In the genomic region with DNA sequence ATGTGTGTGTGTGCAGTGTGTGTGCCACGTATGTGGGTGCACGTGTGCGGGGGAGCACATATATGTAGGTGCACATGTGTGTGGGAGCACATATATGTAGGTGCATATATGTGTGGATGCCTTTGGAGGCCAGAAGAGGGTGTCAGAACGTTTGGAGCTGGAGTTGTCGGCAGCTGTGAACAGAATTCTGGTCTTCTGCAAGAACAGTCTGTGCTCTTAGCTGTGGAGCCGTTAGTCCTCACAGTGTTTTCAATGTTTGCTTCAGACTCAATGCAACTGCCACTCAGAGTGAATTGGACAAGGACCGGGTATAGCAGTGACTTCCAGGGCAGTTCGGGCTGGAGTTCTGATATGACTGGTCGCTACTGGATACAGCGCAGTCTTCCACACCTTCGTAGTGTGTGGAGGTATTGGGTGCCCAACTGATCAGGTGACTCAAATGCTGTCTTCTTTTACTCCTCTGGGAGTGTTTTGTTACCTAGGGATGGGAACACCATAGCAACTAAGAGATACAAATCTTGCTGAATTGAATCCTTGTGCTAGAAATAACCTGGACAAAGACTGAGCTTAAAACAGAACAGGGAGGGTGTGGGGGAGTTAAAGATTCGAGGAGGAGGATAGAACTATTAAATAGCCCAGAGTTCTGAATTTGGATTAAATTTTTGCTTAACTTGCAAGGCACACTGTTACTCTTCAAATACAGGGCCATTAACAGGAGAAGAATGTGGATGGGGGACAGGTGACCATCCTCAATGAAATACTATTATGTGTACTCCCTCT, we compare ENCODE assay signal across 8 mouse cellular contexts. TPM values are rescaled to one million over a fixed set of nuclear protein-coding genes. Genes with fewer than 3 reads are reported as not detected.
DNase-seq lines count a peak whose midpoint lies in the region; ATAC-seq and TF ChIP-seq lines count a peak whose summit lies in the region.

No protein-coding gene starts in this region.

- H3K4me1 ChIP-seq in lung, embryonic 16.5 days (replicated peaks; ENCODE audit: control insufficient read depth, insufficient read depth, low read length), result no peaks in the 10 kb centered on the region; the same call in 1 of the 2 replicates
- H3K4me1 ChIP-seq in embryonic facial prominence, embryonic 15.5 days, result peaks cover 17% of the 10 kb centered on the region
- peaks cover 7% of the 10 kb centered on the region; the same call in 1 of the 2 replicates for H3K4me1 ChIP-seq in intestine, postnatal 0 days (replicated peaks; ENCODE audit: control insufficient read depth, insufficient read depth, low read length)
- peaks cover 7% of the 10 kb centered on the region; the same call in 1 of the 2 replicates for H3K4me1 ChIP-seq in small intestine, adult 2 months (ENCODE audit: control insufficient read depth, insufficient read depth, insufficient read length, low read length)
- peaks cover 17% of the 10 kb centered on the region for H3K4me1 ChIP-seq in thymus, adult 2 months (replicated peaks; ENCODE audit: control insufficient read depth, insufficient read depth, low read length)

- no peak for ATAC-seq in lung, embryonic 16.5 days (ENCODE audit: low read depth)
- no peak for ATAC-seq in embryonic facial prominence, embryonic 15.5 days (ENCODE audit: insufficient number of reproducible peaks, low FRiP score, low TSS enrichment, low read depth)
- no peak for ATAC-seq in intestine, postnatal 0 days

- no peaks in the 10 kb centered on the region for H3K9me3 ChIP-seq in lung, embryonic 16.5 days (ENCODE audit: control insufficient read depth, low read length)
- no peaks in the 10 kb centered on the region for H3K9me3 ChIP-seq in embryonic facial prominence, embryonic 15.5 days (replicated peaks)
- H3K9me3 ChIP-seq in intestine, postnatal 0 days (ENCODE audit: control insufficient read depth), result no peaks in the 10 kb centered on the region

- H3K27me3 ChIP-seq in lung, embryonic 16.5 days (ENCODE audit: control insufficient read depth, insufficient read depth, low read depth, low read length), result no peaks in the 10 kb centered on the region
- no peaks in the 10 kb centered on the region for H3K27me3 ChIP-seq in embryonic facial prominence, embryonic 15.5 days
- no peaks in the 10 kb centered on the region for H3K27me3 ChIP-seq in intestine, postnatal 0 days (replicated peaks; ENCODE audit: control insufficient read depth, insufficient read depth, low read length)
- H3K27me3 ChIP-seq in small intestine, adult 2 months (ENCODE audit: control insufficient read depth, insufficient read depth, low read length), result no peaks in the 10 kb centered on the region
- H3K27me3 ChIP-seq in thymus, adult 2 months (ENCODE audit: control insufficient read depth, insufficient read depth, low read length), result no peaks in the 10 kb centered on the region

- DNase-seq in lung, postnatal 36 days, result no peak
- DNase-seq in cerebellum, adult 9-11 months, result no peak
- no peak for DNase-seq in thymus, adult 2 months
- DNase-seq in adrenal gland, postnatal 25 days, result no peak

- no peaks in the 10 kb centered on the region for H3K36me3 ChIP-seq in lung, embryonic 16.5 days (ENCODE audit: control insufficient read depth, insufficient read depth, low read length)
- H3K36me3 ChIP-seq in embryonic facial prominence, embryonic 15.5 days, result 0 out of 2 replicates have a peak, but pooled peaks cover 4% of the 10 kb centered on the region
- no peaks in the 10 kb centered on the region for H3K36me3 ChIP-seq in intestine, postnatal 0 days (ENCODE audit: control insufficient read depth, insufficient read depth)
- no peaks in the 10 kb centered on the region for H3K36me3 ChIP-seq in small intestine, adult 2 months (ENCODE audit: control insufficient read depth, insufficient read depth, low read length)
- no peaks in the 10 kb centered on the region for H3K36me3 ChIP-seq in thymus, adult 2 months (ENCODE audit: control insufficient read depth, insufficient read depth, low read length)

- peak; percentile 22; the same call in 1 of the 2 replicates for TF ChIP-seq CTCF in intestine, postnatal 0 days (IDR thresholded peaks at IDR 0.05; ENCODE audit: low read depth)
- TF ChIP-seq CTCF in small intestine, adult 2 months (IDR thresholded peaks at IDR 0.05; ENCODE audit: extremely low read depth, insufficient read length, insufficient replicate concordance, low read depth, low read length), result no peak
- TF ChIP-seq CTCF in thymus, adult 2 months (IDR thresholded peaks at IDR 0.05; ENCODE audit: borderline replicate concordance, control insufficient read depth, extremely low read depth, insufficient read depth, low read length, poor library complexity), result no peak

- H3K4me2 ChIP-seq in lung, embryonic 16.5 days (ENCODE audit: low read depth, low read length), result peak overlapping the region; percentile 98
- H3K4me2 ChIP-seq in embryonic facial prominence, embryonic 15.5 days (replicated peaks), result peak overlapping the region; percentile 98
- peak overlapping the region; percentile 92 for H3K4me2 ChIP-seq in intestine, postnatal 0 days (replicated peaks; ENCODE audit: low read depth)

- H3K9ac ChIP-seq in lung, embryonic 16.5 days (ENCODE audit: low read length), result peak overlapping the region; percentile 93
- H3K9ac ChIP-seq in embryonic facial prominence, embryonic 15.5 days, result peak overlapping the region; percentile 76; the same call in 1 of the 2 replicates
- H3K9ac ChIP-seq in intestine, postnatal 0 days (ENCODE audit: low read depth, low read length), result no peak overlapping the region

- no peak for TF ChIP-seq POLR2A in small intestine, adult 2 months (IDR thresholded peaks at IDR 0.05; ENCODE audit: low read depth, low read length)
- TF ChIP-seq POLR2A in thymus, adult 2 months (IDR thresholded peaks at IDR 0.05; ENCODE audit: control insufficient read depth, extremely low read depth, insufficient read depth, low read length, poor library complexity), result no peak

- H3K4me3 ChIP-seq in lung, embryonic 16.5 days (ENCODE audit: low read length), result peak overlapping the region; percentile 81
- peak overlapping the region; percentile 73 for H3K4me3 ChIP-seq in embryonic facial prominence, embryonic 15.5 days (replicated peaks)
- H3K4me3 ChIP-seq in intestine, postnatal 0 days (ENCODE audit: low read depth, low read length), result peak overlapping the region; percentile 84
- H3K4me3 ChIP-seq in small intestine, adult 2 months (ENCODE audit: low read depth, low read length), result no peak overlapping the region
- H3K4me3 ChIP-seq in thymus, adult 2 months (ENCODE audit: control insufficient read depth, insufficient read depth, low read length), result no peak overlapping the region

- WGBS in lung, embryonic 16.5 days, result 78% methylated on average over 12 of the region's 12 CpGs
- WGBS in embryonic facial prominence, embryonic 15.5 days, result 80% methylated on average over 12 of the region's 12 CpGs
- WGBS in intestine, postnatal 0 days, result 84% methylated on average over 12 of the region's 12 CpGs
- 77% methylated on average over 12 of the region's 12 CpGs for WGBS in small intestine, adult 2 months
- WGBS in thymus, adult 2 months, result 89% methylated on average over 12 of the region's 12 CpGs

- no peak overlapping the region for H3K27ac ChIP-seq in lung, embryonic 16.5 days (ENCODE audit: low read length)
- H3K27ac ChIP-seq in embryonic facial prominence, embryonic 15.5 days (replicated peaks), result peak overlapping the region; percentile 85
- H3K27ac ChIP-seq in intestine, postnatal 0 days (ENCODE audit: low read depth, low read length), result no peak overlapping the region
- H3K27ac ChIP-seq in small intestine, adult 2 months (ENCODE audit: insufficient read depth, low read depth, low read length), result peak overlapping the region; percentile 54; the same call in 1 of the 2 replicates
- no peak overlapping the region for H3K27ac ChIP-seq in thymus, adult 2 months (ENCODE audit: control insufficient read depth, insufficient read depth, low read length)

RNA-seq across cellular contexts. Expression of a gene that starts 1.0 kb away (rescaled TPM):
- 5.2 and 5.6 TPM in 2 replicates for polyA plus RNA-seq in lung, embryonic 16.5 days (2015; fragmentation: Nextera tagmentation; extraction: Ambion mirVana)
- polyA plus RNA-seq in embryonic facial prominence, embryonic 15.5 days (2015; fragmentation: Nextera tagmentation; extraction: Ambion mirVana), result 7.3 and 7.4 TPM in 2 replicates
- 12.2 and 12.6 TPM in 2 replicates for polyA plus RNA-seq in intestine, postnatal 0 days (2015; fragmentation: Nextera tagmentation; extraction: Ambion mirVana)
- 8.3 and 19.6 TPM in 2 replicates for polyA plus RNA-seq in small intestine, adult 2 months (2012; rRNA removed)
- 19.2 and 22.5 TPM in 2 replicates for polyA plus RNA-seq in thymus, adult 2 months (2012; rRNA removed)
- 122 and 136 TPM in 2 replicates for total RNA-seq in adrenal gland, postnatal 25 days (2021)

Comparison
In these comparisons a context has a peak if more than half of its experiments do, and no peak if none do; other contexts are left out.
1. H3K27ac ChIP-seq: peak in embryonic facial prominence, embryonic 15.5 days (single experiment) and small intestine, adult 2 months (single experiment); none in lung, embryonic 16.5 days (single experiment), intestine, postnatal 0 days (single experiment) and thymus, adult 2 months (single experiment).
2. H3K4me3 ChIP-seq: peak in lung, embryonic 16.5 days (single experiment), embryonic facial prominence, embryonic 15.5 days (single experiment) and intestine, postnatal 0 days (single experiment); none in small intestine, adult 2 months (single experiment) and thymus, adult 2 months (single experiment).
3. Peak in every context shown above with its lines, with median percentiles within 50 percentile points of each other: H3K4me2 ChIP-seq.